Comparison of ENCODE assay signal across 9 mouse cellular contexts in genomic region chr17:14672402-14672801, GRCm38 (mm10). TPM values are rescaled to one million over a fixed set of nuclear protein-coding genes. Genes with fewer than 3 reads are reported as not detected.
DNase-seq lines count a peak whose midpoint lies in the region; ATAC-seq and TF ChIP-seq lines count a peak whose summit lies in the region.
"Had no signal": no experiment of that assay in that cellular context is flagged by ENCODE, and none has a peak within 500 bp of the region (broad histone marks: within the 10 kb centered on the region; RNA-seq: fewer than 3 reads in every experiment).

No protein-coding gene starts in this region.

- H3K27me3 ChIP-seq in hindbrain, embryonic 16.5 days (replicated peaks; ENCODE audit: control insufficient read depth, insufficient read depth, low read length): no peaks in the 10 kb centered on the region
- H3K27me3 ChIP-seq in hindbrain, embryonic 13.5 days: no peaks in the 10 kb centered on the region
- H3K27me3 ChIP-seq: liver, embryonic 13.5 days had no signal

- no peak for TF ChIP-seq CTCF in layer of hippocampus, adult 2 months (conservative IDR thresholded peaks at IDR 0.05)

- H3K9ac ChIP-seq in hindbrain, embryonic 16.5 days (ENCODE audit: low read depth, low read length): no peak overlapping the region
- H3K9ac ChIP-seq in hindbrain, embryonic 13.5 days: no peak overlapping the region
- H3K9ac ChIP-seq: liver, embryonic 13.5 days had no signal

- H3K4me1 ChIP-seq in hindbrain, embryonic 16.5 days (ENCODE audit: control insufficient read depth, insufficient read depth, low read depth, low read length): no peaks in the 10 kb centered on the region
- H3K4me1 ChIP-seq in hindbrain, embryonic 13.5 days (replicated peaks): peaks cover 4% of the 10 kb centered on the region
- H3K4me1 ChIP-seq: liver, embryonic 13.5 days had no signal

- peak; percentile 15 for DNase-seq in R1 (ENCODE audit: low read depth, low spot score)
- peak; percentile 87 to 90 for DNase-seq in cerebellum, postnatal 10 days
- DNase-seq in layer of hippocampus, adult 2 months (ENCODE audit: low spot score in 2 of 2): peak; percentile 19 to 39
- peak; percentile 63 for DNase-seq in testis, postnatal 10 days (ENCODE audit: low spot score)
- no peak for DNase-seq in MN1 (ENCODE audit: low spot score)
- DNase-seq: liver, embryonic 13.5 days had no signal

- no peaks in the 10 kb centered on the region for H3K9me3 ChIP-seq in hindbrain, embryonic 16.5 days (ENCODE audit: control insufficient read depth, low read length)
- no peaks in the 10 kb centered on the region for H3K9me3 ChIP-seq in hindbrain, embryonic 13.5 days
- H3K9me3 ChIP-seq: liver, embryonic 13.5 days had no signal

- no peak overlapping the region for H3K4me3 ChIP-seq in hindbrain, embryonic 16.5 days (ENCODE audit: low read length)
- H3K4me3 ChIP-seq in hindbrain, embryonic 13.5 days: no peak overlapping the region
- no peak overlapping the region for H3K4me3 ChIP-seq in layer of hippocampus, adult 2 months
- H3K4me3 ChIP-seq: liver, embryonic 13.5 days had no signal

- no peak overlapping the region for H3K4me2 ChIP-seq in hindbrain, embryonic 16.5 days (ENCODE audit: low read length)
- no peak overlapping the region for H3K4me2 ChIP-seq in hindbrain, embryonic 13.5 days
- H3K4me2 ChIP-seq: liver, embryonic 13.5 days had no signal

- ATAC-seq in hindbrain, embryonic 16.5 days: peak; percentile 63; the same call in 1 of the 2 replicates
- no peak for ATAC-seq in hindbrain, embryonic 13.5 days (ENCODE audit: low FRiP score)
- ATAC-seq in monocyte, adult 5-6 weeks (replicated peaks; ENCODE audit: insufficient number of reproducible peaks, low FRiP score, low TSS enrichment, poor library complexity, severe bottlenecking): no peak

- no peak overlapping the region for H3K27ac ChIP-seq in hindbrain, embryonic 16.5 days (ENCODE audit: low read depth, low read length)
- H3K27ac ChIP-seq in hindbrain, embryonic 13.5 days: no peak overlapping the region
- H3K27ac ChIP-seq in layer of hippocampus, adult 2 months: no peak overlapping the region
- H3K27ac ChIP-seq: liver, embryonic 13.5 days had no signal

- 31% methylated on average over 5 of the region's 5 CpGs for WGBS in hindbrain, embryonic 16.5 days
- WGBS in hindbrain, embryonic 13.5 days: 47% methylated on average over 5 of the region's 5 CpGs

- no peaks in the 10 kb centered on the region for H3K36me3 ChIP-seq in hindbrain, embryonic 16.5 days (ENCODE audit: control insufficient read depth, insufficient read depth, low read length)
- no peaks in the 10 kb centered on the region for H3K36me3 ChIP-seq in hindbrain, embryonic 13.5 days
- H3K36me3 ChIP-seq: liver, embryonic 13.5 days had no signal

RNA-seq across cellular contexts. Expression of gene Thbs2, which starts 21.6 kb away (rescaled TPM):
- polyA plus RNA-seq in hindbrain, embryonic 16.5 days (2015; fragmentation: Nextera tagmentation; extraction: Ambion mirVana): 3.7 and 7.4 TPM in 2 replicates
- 4.1 and 7.3 TPM in 2 replicates for polyA plus RNA-seq in hindbrain, embryonic 13.5 days (2015; fragmentation: Nextera tagmentation; extraction: Ambion mirVana)
- total RNA-seq in layer of hippocampus, adult 2 months (2021): 1 to 10 TPM; 3.3 to 3.6 TPM
- total RNA-seq in monocyte, adult 5-6 weeks (2017): not detected in 3 replicates
